Mouse (Mus musculus) embryonic facial prominence, embryonic 11.5 days (tissue): Measurements from ENCODE around the gene Cdh6. TPM values are rescaled to one million over a fixed set of nuclear protein-coding genes. Genes with fewer than 3 reads are reported as not detected.

ENCODE experiments used
- ATAC-seq: fragments of 200-750 bp; cut with Nextera tagmentation; replicated peaks from 2 replicates; pipeline ENCODE4 v1.8.0; 2017; ENCODE audit warnings: low read depth; ENCODE audit not compliant: insufficient number of reproducible peaks, low FRiP score, low TSS enrichment
- DNase-seq: peaks from one replicate; pipeline ENCODE4 v3.0.0-alpha.2; 2015; ENCODE audit warnings: low spot score
- H3K27ac ChIP-seq: fragments of 300-500 bp; sonication (generic); replicated peaks from 2 replicates; pipeline ENCODE4 v1.5.1; 2014; ENCODE audit warnings: mild to moderate bottlenecking, low read depth, low read length, control low read depth
- H3K27me3 ChIP-seq: fragments of 300-500 bp; sonication (generic); 2 replicates; pipeline ENCODE4 v1.6.1; 2014; ENCODE audit warnings: mild to moderate bottlenecking, low read length, moderate library complexity, mixed read lengths; ENCODE audit not compliant: control insufficient read depth, insufficient read depth
- H3K36me3 ChIP-seq: fragments of 300-500 bp; sonication (generic); replicated peaks from 2 replicates; pipeline ENCODE4 v1.6.1; 2014; ENCODE audit warnings: low read depth, mild to moderate bottlenecking, low read length, moderate library complexity, mixed read lengths; ENCODE audit not compliant: control insufficient read depth, insufficient read depth
- H3K4me1 ChIP-seq: fragments of 300-500 bp; sonication (generic); 2 replicates; pipeline ENCODE4 v1.6.1; 2014; ENCODE audit warnings: low read length, mixed read lengths; ENCODE audit not compliant: control insufficient read depth, insufficient read depth
- H3K4me2 ChIP-seq: fragments of 300-500 bp; sonication (generic); 2 replicates; pipeline ENCODE4 v1.6.1; 2014; ENCODE audit warnings: low read depth, mild to moderate bottlenecking, control low read depth, low read length, moderate library complexity
- H3K4me3 ChIP-seq: fragments of 300-500 bp; sonication (generic); 2 replicates; pipeline ENCODE4 v1.5.1; 2014; ENCODE audit warnings: low read depth, low read length, control low read depth
- H3K9ac ChIP-seq: fragments of 300-500 bp; sonication (generic); replicated peaks from 2 replicates; pipeline ENCODE4 v1.6.1; 2014; ENCODE audit warnings: mild to moderate bottlenecking, control low read depth, low read length
- H3K9me3 ChIP-seq: fragments of 300-500 bp; sonication (generic); replicated peaks from 2 replicates; pipeline ENCODE4 v1.6.1; 2016; ENCODE audit warnings: mild to moderate bottlenecking, low read length, inconsistent platforms, mixed read lengths; ENCODE audit not compliant: control insufficient read depth
- WGBS: fragments of 180-500 bp; shearing (Covaris S2); extraction: QIAGEN DNeasy Blood & Tissue Kit; methylation state at CpG from one replicate; pipeline ENCODE4 v1.1.7; 2014; 5-methylcytosine and 5-hydroxymethylcytosine counted together
- polyA plus RNA-seq: library from polyadenylated mRNA; unstranded; fragments of >200 nt; fragmentation: Nextera tagmentation; extraction: Ambion mirVana; gene quantifications from 2 replicates; pipeline ENCODE4 v1.2.1, GENCODE M21; 2014

Cdh6 gene
- polyA plus RNA-seq, 1 experiment from 2014 or later: 14.6 TPM

DNA sequence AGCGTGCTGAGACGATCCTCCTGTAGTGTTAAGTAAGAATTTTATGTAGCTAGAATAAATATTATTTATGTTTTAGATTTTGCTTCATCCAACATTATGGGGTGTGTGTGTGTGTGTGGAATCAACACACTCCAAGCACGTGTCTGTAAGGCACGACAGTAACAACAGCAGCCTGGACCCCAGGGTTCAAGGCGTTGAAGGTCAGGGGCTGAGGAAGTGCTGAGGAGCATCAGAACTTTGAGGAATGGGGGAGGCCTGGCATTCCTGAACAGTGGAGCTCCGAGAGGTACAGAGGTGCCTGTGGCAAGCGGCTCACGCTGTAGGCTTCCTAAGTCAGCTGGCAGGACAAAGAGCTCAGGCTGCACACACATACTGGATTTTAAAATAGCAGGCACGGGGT, 78.1 kb downstream of the Cdh6 start:
- 68% methylated on average over 9 of the region's 9 CpGs for WGBS
- no peak overlapping the region for H3K27ac ChIP-seq

DNA sequence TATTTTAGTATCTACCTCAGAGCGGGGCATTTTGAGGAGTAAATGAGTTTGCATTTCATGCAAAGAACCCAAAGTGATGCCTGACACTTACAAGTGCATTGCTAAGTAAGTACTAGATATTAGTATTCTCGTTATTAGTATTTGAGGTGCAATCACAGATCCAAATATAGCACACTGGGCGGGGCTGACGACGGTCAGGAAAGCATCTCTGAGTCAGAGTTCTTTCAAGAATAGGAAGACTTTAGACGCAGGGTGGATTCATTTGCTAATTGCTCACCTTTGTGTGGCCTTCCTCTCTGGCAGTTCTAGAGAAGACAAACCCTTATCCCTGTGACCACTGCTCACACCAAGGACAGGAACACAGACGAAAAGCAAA, 78.6 kb downstream of the Cdh6 start:
- 67% methylated on average over 7 of the region's 7 CpGs for WGBS
- H3K4me3 ChIP-seq: no peak overlapping the region
- ATAC-seq: no peak
- H3K27me3 ChIP-seq: no peaks in the 10 kb centered on the region
- no peak overlapping the region for H3K9ac ChIP-seq
- H3K9me3 ChIP-seq: no peaks in the 10 kb centered on the region
- DNase-seq: no peak
- H3K27ac ChIP-seq: no peak overlapping the region
- H3K4me1 ChIP-seq: no peaks in the 10 kb centered on the region
- no peaks in the 10 kb centered on the region for H3K36me3 ChIP-seq
- H3K4me2 ChIP-seq: no peak overlapping the region

More for the DNA sequence above, 78.1 kb downstream of the Cdh6 start:
- H3K4me1 ChIP-seq: no peaks in the 10 kb centered on the region
- no peaks in the 10 kb centered on the region for H3K9me3 ChIP-seq
- ATAC-seq: no peak
- no peaks in the 10 kb centered on the region for H3K36me3 ChIP-seq
- H3K9ac ChIP-seq: no peak overlapping the region
- DNase-seq: no peak
- H3K4me3 ChIP-seq: no peak overlapping the region
- no peaks in the 10 kb centered on the region for H3K27me3 ChIP-seq
- no peak overlapping the region for H3K4me2 ChIP-seq

DNA sequence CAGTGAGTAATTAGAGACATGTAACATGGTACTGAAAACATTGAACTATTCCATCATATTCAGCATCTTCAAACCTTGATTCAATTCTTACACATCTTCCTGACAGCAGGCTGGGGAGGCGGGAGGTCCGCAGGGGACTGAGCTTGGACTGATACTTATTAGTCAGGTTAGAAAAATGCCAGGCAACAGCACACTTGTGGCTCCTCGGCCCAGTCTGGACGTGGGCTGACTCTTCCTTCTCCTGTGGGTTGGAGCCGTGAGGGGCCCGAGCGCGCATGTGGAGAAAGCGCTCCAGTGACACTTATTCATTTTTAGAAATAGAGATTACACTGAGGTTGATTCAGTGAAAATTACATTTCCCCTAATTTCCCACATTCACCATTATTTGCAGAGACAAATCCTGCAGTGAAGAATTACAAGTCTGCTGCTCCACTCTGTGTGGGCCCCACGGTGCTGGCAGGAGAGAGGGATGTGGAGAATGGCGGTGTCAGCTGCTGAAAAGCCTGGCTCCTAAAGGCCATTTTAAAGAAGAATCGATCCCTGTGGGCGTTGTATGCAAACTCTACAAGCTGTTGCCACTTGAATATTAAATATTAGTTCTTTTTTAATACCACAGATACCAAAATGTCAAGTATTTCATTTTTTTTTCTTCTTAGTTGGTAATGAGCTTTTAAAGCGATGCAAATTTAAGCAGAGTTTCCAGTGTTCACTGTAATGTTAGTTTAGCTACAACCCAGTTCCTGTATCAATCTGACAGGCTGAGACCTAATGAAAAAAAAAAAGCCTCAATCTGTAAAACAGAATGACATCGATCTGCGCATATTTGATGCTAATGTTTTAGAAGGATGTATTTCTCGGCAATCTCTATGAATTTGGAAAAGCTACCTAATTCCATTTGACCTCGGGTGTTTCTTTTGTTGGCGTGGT, 79.3 kb downstream of the Cdh6 start:
- 87% methylated on average over 19 of the region's 19 CpGs for WGBS
- H3K9me3 ChIP-seq: no peaks in the 10 kb centered on the region
- ATAC-seq (no peak), DNase-seq (no peak)
- H3K4me2 ChIP-seq: no peak overlapping the region
- H3K9ac ChIP-seq: no peak overlapping the region
- no peaks in the 10 kb centered on the region for H3K36me3 ChIP-seq
- H3K27ac ChIP-seq: no peak overlapping the region
- H3K4me3 ChIP-seq: no peak overlapping the region
- H3K4me1 ChIP-seq: no peaks in the 10 kb centered on the region
- no peaks in the 10 kb centered on the region for H3K27me3 ChIP-seq

DNA sequence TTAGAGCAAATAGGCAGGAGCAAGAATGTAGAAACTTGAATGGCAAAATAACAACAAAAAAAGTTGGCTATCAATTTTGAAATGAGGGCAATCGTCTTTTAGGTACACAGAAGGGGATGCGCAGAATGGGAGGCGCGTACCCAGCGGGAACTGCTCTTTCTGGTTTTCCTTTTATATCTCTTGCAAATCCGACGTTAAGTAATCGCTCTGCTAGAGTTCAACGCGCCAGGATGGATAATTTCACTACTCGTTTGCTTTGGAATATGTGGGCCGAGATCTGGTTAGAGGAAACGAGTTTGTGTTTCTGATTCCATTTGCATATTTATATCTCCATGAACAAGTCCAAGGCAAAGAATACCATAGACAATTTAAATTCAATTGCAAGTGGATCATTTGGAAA, 81.4 kb downstream of the Cdh6 start:
- H3K4me1 ChIP-seq: no peaks in the 10 kb centered on the region
- DNase-seq: no peak
- 91% methylated on average over 13 of the region's 13 CpGs for WGBS
- ATAC-seq: no peak
- no peak overlapping the region for H3K4me3 ChIP-seq
- no peaks in the 10 kb centered on the region for H3K9me3 ChIP-seq
- H3K27ac ChIP-seq: no peak overlapping the region
- no peak overlapping the region for H3K4me2 ChIP-seq
- no peaks in the 10 kb centered on the region for H3K27me3 ChIP-seq
- no peaks in the 10 kb centered on the region for H3K36me3 ChIP-seq
- H3K9ac ChIP-seq: no peak overlapping the region

DNA sequence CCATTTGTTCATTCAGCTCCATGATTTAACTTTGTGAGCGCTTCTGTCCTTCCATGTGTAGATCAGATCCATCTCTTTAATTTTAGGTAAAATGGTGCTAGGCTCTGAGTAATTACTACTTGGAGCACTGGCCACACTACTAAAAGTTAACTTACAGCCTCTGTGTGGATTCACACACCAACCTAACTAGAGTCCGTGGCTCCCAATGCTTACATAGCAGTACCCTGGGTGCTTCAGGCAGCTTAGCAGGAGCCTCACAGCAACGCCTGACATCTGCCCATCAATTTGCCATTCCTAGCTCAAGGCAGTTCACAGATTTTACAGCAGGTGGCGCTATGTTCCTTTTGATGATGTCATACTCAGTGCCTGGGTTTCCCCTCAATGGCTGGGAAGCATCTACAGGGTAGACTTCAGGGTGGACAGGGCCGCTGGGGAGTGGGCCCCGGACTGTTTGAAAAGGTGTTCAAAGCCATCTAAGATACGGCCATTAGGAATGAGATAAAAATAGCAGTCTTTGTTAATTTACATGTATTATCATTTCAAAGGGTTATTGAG, 84.9 kb downstream of the Cdh6 start:
- Histone ChIP-seq H3K4me3 (no peak overlapping the region), H3K9me3 (no peaks in the 10 kb centered on the region), H3K27ac (no peak overlapping the region), H3K4me2 (no peak overlapping the region), H3K9ac (no peak overlapping the region), H3K27me3 (no peaks in the 10 kb centered on the region), H3K36me3 (no peaks in the 10 kb centered on the region), H3K4me1 (no peaks in the 10 kb centered on the region)
- 49% methylated on average over 7 of the region's 7 CpGs for WGBS
- ATAC-seq (peak; percentile 75; the same call in 1 of the 2 replicates), DNase-seq (peak; percentile 83)

DNA sequence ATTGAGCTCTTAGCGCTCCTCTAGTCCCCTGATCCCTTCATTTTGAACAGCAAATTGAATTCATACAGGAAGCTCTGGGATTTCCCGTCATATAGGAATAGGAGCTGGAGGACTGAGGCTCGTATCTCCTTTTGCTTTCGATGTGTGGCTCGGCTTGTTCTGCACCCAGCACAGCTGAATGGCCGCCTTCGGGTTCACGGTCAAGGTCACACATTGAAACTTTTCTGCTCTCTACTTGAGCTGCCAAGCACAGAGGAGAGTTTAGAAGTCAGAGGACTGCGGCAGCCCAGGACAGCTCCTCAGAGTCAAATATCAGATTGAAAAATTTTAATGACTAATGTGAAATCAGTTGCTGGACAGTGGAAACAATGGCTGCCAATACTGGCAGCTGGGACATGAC, 88.7 kb downstream of the Cdh6 start:
- H3K9me3 ChIP-seq: no peaks in the 10 kb centered on the region
- ATAC-seq (no peak), DNase-seq (no peak)
- no peak overlapping the region for H3K9ac ChIP-seq
- H3K4me2 ChIP-seq: no peak overlapping the region
- H3K4me3 ChIP-seq: no peak overlapping the region
- H3K27me3 ChIP-seq: no peaks in the 10 kb centered on the region
- 69% methylated on average over 9 of the region's 9 CpGs for WGBS
- no peaks in the 10 kb centered on the region for H3K4me1 ChIP-seq
- H3K27ac ChIP-seq: no peak overlapping the region
- no peaks in the 10 kb centered on the region for H3K36me3 ChIP-seq

DNA sequence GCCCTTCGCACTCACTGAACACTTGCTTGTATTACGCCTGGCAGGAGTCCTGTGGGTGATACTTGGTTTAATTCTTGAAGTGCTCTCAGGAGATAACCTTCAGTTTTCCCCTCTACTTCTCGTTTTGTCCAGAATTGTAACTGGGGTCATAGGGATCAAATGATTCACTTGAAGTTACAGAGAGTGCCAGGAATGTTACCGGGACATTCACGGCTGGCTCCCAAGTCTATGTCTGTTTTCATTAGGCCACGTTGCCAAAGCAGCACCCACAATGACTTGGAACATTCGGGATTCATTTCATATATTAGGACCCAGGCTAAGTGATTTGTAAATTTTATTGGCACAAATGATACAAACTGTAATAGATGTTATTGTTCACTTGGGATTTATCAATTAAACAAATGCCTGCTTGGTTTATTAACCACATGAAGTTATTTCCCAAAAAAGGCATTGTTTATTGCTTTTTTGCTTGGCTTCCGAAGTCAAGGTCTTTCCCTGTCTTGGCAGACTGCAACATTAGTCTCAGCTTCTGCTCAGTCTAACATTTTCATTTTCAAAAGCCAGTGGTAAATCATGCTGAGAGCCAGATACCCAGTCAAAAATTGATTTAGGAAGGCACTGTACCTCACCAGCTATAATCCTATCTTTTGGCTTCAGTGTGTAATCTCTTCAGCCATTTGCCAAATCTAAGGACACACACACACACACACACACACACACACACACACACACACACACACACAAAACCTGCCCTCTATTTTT, 96.4 kb downstream of the Cdh6 start:
- ATAC-seq: no peak
- H3K9ac ChIP-seq: no peak overlapping the region
- H3K9me3 ChIP-seq: no peaks in the 10 kb centered on the region
- no peak overlapping the region for H3K4me3 ChIP-seq
- no peaks in the 10 kb centered on the region for H3K27me3 ChIP-seq
- WGBS: 78% methylated on average over 8 of the region's 8 CpGs
- no peaks in the 10 kb centered on the region for H3K36me3 ChIP-seq
- H3K4me1 ChIP-seq: no peaks in the 10 kb centered on the region
- no peak overlapping the region for H3K4me2 ChIP-seq
- DNase-seq: no peak
- H3K27ac ChIP-seq: no peak overlapping the region

DNA sequence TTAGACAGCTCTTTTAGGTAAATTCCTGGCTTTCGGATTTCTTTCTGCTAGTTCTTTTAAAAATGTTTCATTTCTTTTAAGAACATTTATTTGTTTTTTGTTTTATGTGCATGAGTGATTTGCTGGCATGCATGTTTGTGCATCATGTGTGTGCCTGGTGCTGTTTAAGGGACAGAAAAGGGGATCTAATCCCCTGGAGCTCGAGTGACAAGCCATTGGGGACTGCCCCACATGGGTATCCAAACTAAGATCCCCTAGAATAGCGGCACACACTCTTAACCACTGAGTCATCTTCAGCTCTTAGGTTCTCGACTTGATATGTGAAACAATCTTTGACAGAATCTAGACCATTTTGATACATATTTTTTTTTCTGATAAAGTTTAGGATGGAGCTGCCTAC, 99.4 kb downstream of the Cdh6 start:
- Histone ChIP-seq H3K9me3 (no peaks in the 10 kb centered on the region), H3K9ac (no peak overlapping the region), H3K4me2 (no peak overlapping the region), H3K36me3 (no peaks in the 10 kb centered on the region), H3K4me1 (no peaks in the 10 kb centered on the region), H3K27ac (no peak overlapping the region), H3K4me3 (no peak overlapping the region), H3K27me3 (no peaks in the 10 kb centered on the region)
- 70% methylated on average over 4 of the region's 4 CpGs for WGBS
- ATAC-seq (no peak), DNase-seq (no peak)
